Mouse (Mus musculus): ENCODE measurements at regions not wholly inside any gene's neighbourhood (a gene's known extent, or its start where the extent isn't known, plus 50 kb on each side); places are given as distances from the start of the nearest gene placed in this dataset.

GRCm38 (mm10) chr17:85932360-85933132 is 212.4 kb downstream of the Srbd1 start:
- H3K36me3 ChIP-seq (ENCODE audit: insufficient read depth, low read length) = no peaks in the 10 kb centered on the region
- H3K9me3 ChIP-seq (ENCODE audit: low read length) = peaks cover 4% of the 10 kb centered on the region; the same call in 1 of the 2 replicates
- no peaks in the 10 kb centered on the region for H3K27me3 ChIP-seq (replicated peaks; ENCODE audit: insufficient read depth, low read length)
- no peak overlapping the region for H3K4me3 ChIP-seq (ENCODE audit: low read depth, low read length)
- no peak for DNase-seq (ENCODE audit: low spot score)
- H3K27ac ChIP-seq (ENCODE audit: low read length) = no peak overlapping the region
- no peak for TF ChIP-seq EP300 (IDR thresholded peaks at IDR 0.05)
- TF ChIP-seq CTCF (IDR thresholded peaks at IDR 0.05) = no peak
- no peak for ATAC-seq
- no peaks in the 10 kb centered on the region for H3K4me1 ChIP-seq (ENCODE audit: insufficient read depth, low read depth, low read length)
- 76% methylated on average over 30 of the region's 30 CpGs for WGBS
- H3K4me2 ChIP-seq (replicated peaks; ENCODE audit: low read depth, low read length) = no peak overlapping the region
- H3K9ac ChIP-seq (replicated peaks; ENCODE audit: low read depth) = no peak overlapping the region

GRCm38 (mm10) chr17:85931955-85932354 is 213.0 kb downstream of the Srbd1 start:
- no peak overlapping the region for H3K9ac ChIP-seq (replicated peaks; ENCODE audit: low read depth)
- H3K4me3 ChIP-seq (ENCODE audit: low read depth, low read length) = no peak overlapping the region
- TF ChIP-seq EP300 (IDR thresholded peaks at IDR 0.05) = no peak
- no peak for TF ChIP-seq CTCF (IDR thresholded peaks at IDR 0.05)
- no peak overlapping the region for H3K4me2 ChIP-seq (replicated peaks; ENCODE audit: low read depth, low read length)
- no peaks in the 10 kb centered on the region for H3K36me3 ChIP-seq (ENCODE audit: insufficient read depth, low read length)
- H3K4me1 ChIP-seq (ENCODE audit: insufficient read depth, low read depth, low read length) = no peaks in the 10 kb centered on the region
- H3K27me3 ChIP-seq (replicated peaks; ENCODE audit: insufficient read depth, low read length) = no peaks in the 10 kb centered on the region
- no peak for ATAC-seq
- no peak for DNase-seq (ENCODE audit: low spot score)
- 88% methylated on average over 10 of the region's 10 CpGs for WGBS
- no peak overlapping the region for H3K27ac ChIP-seq (ENCODE audit: low read length)
- H3K9me3 ChIP-seq (ENCODE audit: low read length) = peaks cover 1% of the 10 kb centered on the region; the same call in 1 of the 2 replicates

DNA sequence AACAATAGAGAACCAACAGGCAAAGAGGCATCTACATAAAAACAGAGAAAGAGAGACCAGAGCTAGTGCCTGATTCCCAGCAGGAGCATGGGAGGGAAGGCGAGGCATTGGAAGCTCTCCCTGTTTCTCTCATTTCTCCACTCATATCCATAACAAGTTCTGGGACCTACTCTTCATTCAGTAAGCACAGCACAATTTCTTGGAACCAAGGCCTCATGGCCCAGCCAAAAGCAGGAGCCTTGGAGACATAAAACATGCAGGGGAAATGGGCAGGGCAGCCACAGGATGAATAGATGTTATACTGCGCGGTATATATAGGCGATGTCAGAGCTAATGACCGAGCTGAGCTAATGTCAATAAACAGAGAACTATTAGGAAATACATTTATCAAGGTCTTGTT is 214.2 kb downstream of the Srbd1 start:
- Histone ChIP-seq H3K27me3 (replicated peaks; ENCODE audit: insufficient read depth, low read length) (no peaks in the 10 kb centered on the region), H3K9ac (replicated peaks; ENCODE audit: low read depth) (no peak overlapping the region), H3K4me3 (ENCODE audit: low read depth, low read length) (no peak overlapping the region), H3K36me3 (ENCODE audit: insufficient read depth, low read length) (no peaks in the 10 kb centered on the region), H3K4me2 (replicated peaks; ENCODE audit: low read depth, low read length) (no peak overlapping the region), H3K4me1 (ENCODE audit: insufficient read depth, low read depth, low read length) (no peaks in the 10 kb centered on the region), H3K9me3 (ENCODE audit: low read length) (no peaks in the 10 kb centered on the region), H3K27ac (ENCODE audit: low read length) (no peak overlapping the region)
- DNase-seq (ENCODE audit: low spot score) = no peak
- TF ChIP-seq EP300 (IDR thresholded peaks at IDR 0.05) (no peak), CTCF (IDR thresholded peaks at IDR 0.05) (no peak)
- no peak for ATAC-seq
- 58% methylated on average over 5 of the region's 5 CpGs for WGBS

- Histone ChIP-seq H3K36me3 (ENCODE audit: insufficient read depth, low read length) (no peaks in the 10 kb centered on the region), H3K9me3 (ENCODE audit: low read length) (no peaks in the 10 kb centered on the region), H3K27ac (ENCODE audit: low read length) (no peak overlapping the region), H3K4me3 (ENCODE audit: low read depth, low read length) (no peak overlapping the region), H3K4me2 (replicated peaks; ENCODE audit: low read depth, low read length) (no peak overlapping the region), H3K27me3 (replicated peaks; ENCODE audit: insufficient read depth, low read length) (no peaks in the 10 kb centered on the region), H3K9ac (replicated peaks; ENCODE audit: low read depth) (no peak overlapping the region), H3K4me1 (ENCODE audit: insufficient read depth, low read depth, low read length) (no peaks in the 10 kb centered on the region)
- DNase-seq (ENCODE audit: low spot score) = no peak
- TF ChIP-seq CTCF (IDR thresholded peaks at IDR 0.05) = no peak
- WGBS = 85% methylated on average over 3 of the region's 3 CpGs
- no peak for ATAC-seq
These were observed 214.6 kb downstream of the Srbd1 start for GRCm38 (mm10) chr17:85930331-85930730.

GRCm38 (mm10) chr17:85929699-85930286 is 215.2 kb downstream of the Srbd1 start:
- H3K36me3 ChIP-seq (ENCODE audit: insufficient read depth, low read length) = no peaks in the 10 kb centered on the region
- no peak overlapping the region for H3K4me2 ChIP-seq (replicated peaks; ENCODE audit: low read depth, low read length)
- no peaks in the 10 kb centered on the region for H3K4me1 ChIP-seq (ENCODE audit: insufficient read depth, low read depth, low read length)
- H3K9ac ChIP-seq (replicated peaks; ENCODE audit: low read depth) = no peak overlapping the region
- no peaks in the 10 kb centered on the region for H3K9me3 ChIP-seq (ENCODE audit: low read length)
- ATAC-seq = no peak
- no peaks in the 10 kb centered on the region for H3K27me3 ChIP-seq (replicated peaks; ENCODE audit: insufficient read depth, low read length)
- no peak for DNase-seq (ENCODE audit: low spot score)
- no peak overlapping the region for H3K4me3 ChIP-seq (ENCODE audit: low read depth, low read length)
- no peak for TF ChIP-seq EP300 (IDR thresholded peaks at IDR 0.05)
- no peak for TF ChIP-seq CTCF (IDR thresholded peaks at IDR 0.05)
- 41% methylated on average over 12 of the region's 12 CpGs for WGBS
- no peak overlapping the region for H3K27ac ChIP-seq (ENCODE audit: low read length)

- Histone ChIP-seq H3K27me3 (replicated peaks; ENCODE audit: insufficient read depth, low read length) (no peaks in the 10 kb centered on the region), H3K4me3 (ENCODE audit: low read depth, low read length) (no peak overlapping the region), H3K9ac (replicated peaks; ENCODE audit: low read depth) (no peak overlapping the region), H3K27ac (ENCODE audit: low read length) (no peak overlapping the region), H3K4me2 (replicated peaks; ENCODE audit: low read depth, low read length) (no peak overlapping the region), H3K4me1 (ENCODE audit: insufficient read depth, low read depth, low read length) (no peaks in the 10 kb centered on the region), H3K9me3 (ENCODE audit: low read length) (no peaks in the 10 kb centered on the region), H3K36me3 (ENCODE audit: insufficient read depth, low read length) (no peaks in the 10 kb centered on the region)
- TF ChIP-seq CTCF (IDR thresholded peaks at IDR 0.05) = no peak
- no peak for TF ChIP-seq EP300 (IDR thresholded peaks at IDR 0.05)
- no peak for DNase-seq (ENCODE audit: low spot score)
- no peak for ATAC-seq
- whole genome bisulfite sequencing = 29% methylated on average over 2 of the region's 2 CpGs
These were observed 216.4 kb downstream of the Srbd1 start for GRCm38 (mm10) chr17:85928543-85928942.

Data from lung, postnatal 0 days (tissue).